Mouse (Mus musculus): Measurements from ENCODE around the gene Acadvl.

The Acadvl gene

DNA sequence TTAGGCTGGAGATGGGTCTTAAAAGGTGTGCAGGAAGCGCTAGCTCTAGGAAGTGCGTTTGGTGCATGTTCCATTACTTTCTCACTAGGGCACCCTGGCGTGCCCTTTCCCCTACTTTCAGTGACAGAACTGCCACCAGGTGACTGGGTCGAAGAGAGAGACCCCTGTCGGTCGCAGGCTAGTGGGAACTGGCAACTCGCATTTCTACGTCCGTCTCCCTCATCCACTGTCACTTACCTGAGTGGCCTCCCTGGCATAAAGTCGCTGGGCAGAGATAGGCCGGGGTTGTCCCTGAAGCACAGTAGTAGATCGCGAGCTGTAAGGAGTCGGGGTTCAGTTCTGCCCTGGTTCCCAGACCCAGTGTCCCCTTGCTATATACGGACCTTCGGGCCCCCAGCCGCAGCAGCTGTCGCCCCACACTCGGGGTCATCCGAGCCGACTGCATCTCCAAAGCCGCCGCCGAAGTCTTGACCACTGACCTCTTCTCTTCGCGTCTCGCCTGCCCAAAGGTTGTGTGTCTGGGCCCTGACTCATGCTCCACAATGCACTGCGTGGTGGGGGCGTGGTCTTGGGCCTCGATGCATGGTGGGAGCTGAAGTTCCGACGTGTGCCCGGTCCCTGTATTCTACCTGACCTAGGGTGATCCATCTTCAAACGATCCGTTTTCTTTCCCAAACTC is at the start of gene Acadvl:
Acadvl (minus strand) TSS at position 532 of the 679 bp plus-strand sequence.
- peak; percentile 93 for DNase-seq

DNA sequence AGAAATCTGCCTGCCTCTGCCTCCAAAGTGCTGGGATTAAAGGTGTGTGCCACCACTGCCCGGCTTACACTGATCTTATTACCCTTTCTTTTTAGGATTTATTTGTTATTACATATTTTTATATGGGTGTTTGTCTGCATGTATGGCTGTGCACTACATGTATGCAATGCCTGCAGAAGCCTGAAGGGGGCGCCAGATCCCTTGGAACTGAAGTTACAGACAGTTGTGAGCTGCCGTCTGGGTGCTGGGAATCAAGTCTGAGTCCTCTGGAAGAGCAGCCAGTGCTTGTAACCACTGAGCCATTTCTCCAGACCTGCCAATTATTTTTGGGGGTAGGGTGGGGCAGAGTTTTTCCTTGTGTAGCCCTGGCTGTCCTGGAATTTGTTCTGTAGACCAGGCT is 47.8 kb upstream of the Acadvl start:
- DNase-seq, result no peak

DNA sequence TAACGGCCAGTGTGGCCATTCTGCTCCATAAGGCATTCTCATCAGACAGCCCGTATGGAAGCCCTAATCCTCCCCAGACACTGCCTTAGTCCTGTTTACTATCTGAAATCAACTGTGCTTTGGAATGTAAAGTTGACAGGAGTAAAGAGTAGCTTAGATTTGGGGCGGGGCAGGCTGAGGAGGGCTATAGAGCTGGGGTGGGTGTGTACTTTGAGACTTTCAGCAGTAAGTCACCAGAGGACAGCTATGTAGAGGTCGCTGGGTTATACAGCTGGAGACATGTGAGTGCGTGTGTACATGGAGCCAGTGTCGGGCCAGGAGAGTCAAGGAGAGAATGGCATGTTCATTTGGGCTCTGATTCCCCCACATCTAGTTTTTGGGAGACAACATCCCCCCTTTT is 44.7 kb upstream of the Acadvl start:
- DNase-seq, result no peak

DNA sequence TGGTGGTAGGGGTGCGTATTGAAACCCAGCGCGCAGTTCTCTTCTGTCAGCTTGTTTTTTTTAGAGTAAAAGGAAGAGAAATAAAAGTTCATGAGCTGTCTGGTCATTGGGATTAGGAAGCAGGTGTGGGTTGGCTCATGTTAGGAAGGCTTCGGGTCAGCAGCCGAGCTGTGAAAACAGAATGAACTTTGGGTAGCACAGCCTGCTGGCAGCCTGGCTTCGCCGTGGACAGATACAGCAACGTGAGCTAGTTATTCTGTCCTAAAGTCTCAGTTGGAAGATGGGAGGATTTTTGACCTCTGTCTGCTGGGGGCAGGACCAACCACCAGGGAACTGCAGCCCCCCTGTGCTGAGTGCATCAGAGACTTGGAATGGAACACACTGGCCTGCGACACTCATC is 42.6 kb upstream of the Acadvl start:
- DNase-seq, result no peak

DNA sequence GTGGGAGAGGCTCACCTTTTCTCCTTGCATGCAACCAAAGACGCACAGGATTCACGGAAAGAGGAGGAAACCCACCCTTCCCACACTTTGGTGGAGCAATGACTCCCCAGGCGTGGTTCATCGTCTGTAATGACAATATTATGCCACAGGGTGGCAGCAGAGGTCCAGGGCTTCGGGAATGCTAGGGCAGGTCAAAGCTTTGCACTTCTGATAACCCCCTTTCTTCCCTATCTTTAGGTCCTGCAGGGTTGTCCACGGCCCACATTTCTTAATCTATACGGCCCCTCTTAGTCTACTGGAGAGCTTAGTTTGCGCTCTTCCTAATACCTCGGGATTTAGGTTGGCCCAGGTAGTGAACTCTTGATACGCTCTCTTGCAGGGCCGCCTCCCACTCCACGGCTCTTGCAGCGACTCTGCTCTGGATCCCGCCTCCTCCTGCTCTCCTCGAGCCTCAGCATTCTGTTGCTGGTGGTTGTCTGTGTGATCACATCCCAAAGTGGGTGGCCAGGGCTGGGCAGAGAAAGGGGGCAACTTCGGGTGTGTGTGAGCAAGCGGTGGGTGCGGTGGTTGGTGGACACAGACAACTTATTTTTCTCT is 40.5 kb upstream of the Acadvl start:
- DNase-seq, result peak; percentile 77

DNA sequence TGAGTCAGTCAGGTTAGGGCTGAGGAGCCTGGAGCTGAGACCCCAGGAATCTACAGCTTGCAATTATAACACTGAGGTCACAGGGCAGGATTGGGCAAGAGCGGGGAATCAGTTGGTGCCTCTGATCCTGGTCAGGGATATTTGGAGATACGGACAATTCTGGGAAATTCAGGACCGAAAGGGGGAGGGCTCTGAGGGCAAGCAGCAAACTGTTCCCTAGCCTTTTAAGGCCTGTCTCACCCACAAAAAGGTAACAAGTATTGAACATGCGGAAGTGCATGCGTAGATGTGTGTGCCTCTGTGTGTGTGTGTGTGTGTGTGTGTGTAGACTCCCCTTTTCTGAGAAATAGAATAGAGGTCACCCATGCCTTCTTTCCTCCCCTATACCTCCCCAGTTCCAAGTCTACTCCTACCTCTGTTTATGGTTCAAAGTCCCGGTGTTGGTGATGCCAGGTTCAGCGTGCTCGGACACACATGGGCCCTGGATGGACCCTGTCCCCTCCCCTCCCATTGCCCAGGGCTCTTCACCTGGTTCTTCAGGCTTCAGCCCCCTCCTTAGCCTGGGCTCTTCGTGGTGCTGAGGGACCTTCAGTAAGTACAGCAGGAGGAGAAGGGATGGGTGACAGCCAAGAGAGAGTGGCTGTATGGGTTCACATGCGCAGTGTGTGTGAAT is 38.8 kb upstream of the Acadvl start, which contains the start of gene Asgr1:
Asgr1 (plus strand) TSS at position 188 of the 673 bp plus-strand sequence.
- no peak for DNase-seq

DNA sequence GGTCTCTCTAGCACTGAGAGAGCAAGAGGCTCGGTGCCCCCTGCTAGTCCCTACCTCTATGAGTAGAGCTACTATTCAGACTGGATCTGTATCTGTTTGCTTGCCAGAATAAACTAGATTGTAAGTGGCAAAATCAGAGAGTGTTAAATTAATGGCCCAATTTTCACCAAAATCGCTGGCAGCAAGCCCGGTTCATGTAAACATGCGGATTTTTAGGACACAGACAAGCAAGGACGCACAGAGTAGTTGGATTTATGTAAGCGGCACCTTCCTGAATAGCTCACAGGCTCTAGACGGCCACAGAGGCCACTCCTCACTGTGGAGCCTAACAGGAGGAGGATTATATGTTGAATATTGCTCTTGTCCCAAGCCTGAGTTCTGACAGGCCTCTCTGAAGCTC is 37.9 kb upstream of the Acadvl start:
- no peak for DNase-seq

DNA sequence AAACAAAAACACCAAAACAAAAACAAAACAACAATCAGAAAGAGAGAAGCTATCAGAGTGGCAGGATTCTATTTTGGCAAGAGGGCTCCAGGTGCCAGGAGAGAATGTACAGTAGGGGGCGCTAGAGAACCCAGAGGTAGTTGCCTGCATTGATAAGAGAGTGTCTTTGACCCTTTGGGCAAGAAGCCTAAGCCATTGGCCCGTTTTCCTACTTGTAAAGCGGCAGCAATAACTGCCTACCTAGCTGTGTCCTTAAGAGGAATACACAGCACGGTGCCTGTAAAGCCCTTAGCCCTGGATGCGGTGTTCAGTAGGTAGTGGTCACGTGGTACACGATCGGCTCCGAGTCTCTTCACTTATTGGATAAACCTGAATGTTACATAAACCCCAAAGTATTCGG is 34.6 kb upstream of the Acadvl start:
- peak; percentile 30 for DNase-seq

DNA sequence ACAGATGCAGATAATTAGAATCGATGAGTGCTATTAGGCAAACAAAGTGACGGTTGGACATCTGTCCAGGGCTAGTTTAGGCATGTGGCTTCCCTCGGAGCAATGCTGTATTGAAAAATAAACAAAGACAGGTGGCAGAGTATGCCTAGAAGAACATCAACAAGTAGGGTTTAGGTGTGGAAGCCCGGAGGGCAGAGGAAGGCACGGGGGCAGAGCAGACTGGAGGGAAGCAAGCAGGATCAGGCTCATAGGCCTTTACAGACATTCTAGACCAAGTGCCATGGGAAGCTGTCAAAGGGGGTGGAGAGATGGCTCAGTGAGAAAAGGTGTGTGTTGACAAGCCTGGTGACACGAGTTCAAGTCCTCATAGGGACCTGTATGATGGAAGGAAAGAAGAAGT is 34.2 kb upstream of the Acadvl start:
- peak; percentile 14 for DNase-seq

DNA sequence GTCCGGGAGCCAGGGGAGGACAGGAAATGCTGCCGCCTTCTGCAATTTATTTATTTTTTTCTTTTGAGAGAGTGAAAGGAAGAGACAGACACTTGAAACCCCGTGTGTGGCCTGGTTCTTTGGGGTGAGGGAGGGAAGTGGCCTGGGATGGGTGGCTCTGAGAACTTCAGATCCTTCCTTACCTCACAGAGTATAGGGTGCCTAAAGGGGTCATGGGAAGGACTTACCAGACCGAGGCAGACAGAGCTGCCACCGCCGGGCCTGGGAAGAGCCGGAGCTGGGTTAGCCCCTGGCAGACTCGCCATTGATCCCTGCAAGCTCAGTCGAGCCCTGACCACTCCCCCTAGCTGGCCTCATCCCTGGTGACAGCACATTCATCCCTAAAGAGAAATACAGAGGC is 30.2 kb upstream of the Acadvl start:
- DNase-seq, result no peak

DNA sequence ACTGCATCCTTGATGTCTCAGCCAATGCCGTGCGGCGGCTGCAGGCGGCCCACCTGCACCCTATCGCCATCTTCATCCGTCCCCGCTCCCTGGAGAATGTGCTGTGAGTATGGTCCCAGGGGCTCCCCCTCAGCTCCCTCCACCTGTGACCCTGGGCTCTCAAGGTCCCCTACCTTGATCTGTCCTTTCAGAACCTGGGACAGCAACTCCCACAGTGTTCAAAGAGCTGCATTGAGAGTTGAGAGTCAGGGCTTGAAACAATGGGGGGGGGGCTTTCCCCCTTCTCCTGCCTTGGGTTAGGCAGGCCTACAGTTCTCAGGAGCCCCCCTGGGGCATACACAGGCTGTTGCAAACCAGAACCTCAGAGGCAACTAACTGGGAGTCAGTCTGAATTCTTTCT is 28.5 kb upstream of the Acadvl start:
- no peak for DNase-seq

DNA sequence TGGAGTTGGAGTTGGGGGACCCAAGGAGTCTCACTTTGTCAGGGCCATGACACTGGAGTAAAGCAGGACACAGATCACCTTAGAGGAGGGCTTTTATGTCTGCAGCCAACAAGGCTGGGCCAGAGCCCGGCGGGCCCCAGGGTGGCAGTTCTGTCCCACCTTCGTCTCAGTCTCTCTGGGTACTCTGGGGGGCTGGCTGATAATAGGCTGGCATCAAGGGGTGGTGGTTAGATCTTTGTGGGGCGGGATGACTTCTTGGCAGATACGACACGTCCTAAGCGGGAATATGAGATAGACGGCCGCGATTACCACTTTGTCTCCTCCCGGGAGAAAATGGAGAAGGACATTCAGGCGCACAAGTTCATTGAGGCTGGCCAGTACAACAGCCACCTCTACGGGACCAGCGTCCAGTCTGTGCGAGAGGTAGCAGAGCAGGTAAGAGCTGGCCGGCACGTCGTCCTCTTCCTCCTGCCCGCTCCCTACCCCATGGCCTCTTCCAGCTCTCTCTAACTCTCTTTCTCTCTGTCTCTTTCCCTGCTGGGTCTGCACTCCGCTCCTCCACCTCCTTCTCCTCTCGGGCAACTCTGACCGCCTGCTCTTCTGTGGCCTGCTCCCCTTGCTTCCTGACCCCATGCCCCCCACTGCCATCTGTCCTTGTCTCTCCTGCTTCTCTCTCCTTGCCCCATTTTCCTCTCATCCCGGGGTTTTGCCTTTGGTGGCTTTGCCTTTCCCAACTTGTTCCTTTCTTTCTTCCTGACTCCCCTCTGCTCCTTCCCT is 27.3 kb upstream of the Acadvl start:
- no peak for DNase-seq

DNA sequence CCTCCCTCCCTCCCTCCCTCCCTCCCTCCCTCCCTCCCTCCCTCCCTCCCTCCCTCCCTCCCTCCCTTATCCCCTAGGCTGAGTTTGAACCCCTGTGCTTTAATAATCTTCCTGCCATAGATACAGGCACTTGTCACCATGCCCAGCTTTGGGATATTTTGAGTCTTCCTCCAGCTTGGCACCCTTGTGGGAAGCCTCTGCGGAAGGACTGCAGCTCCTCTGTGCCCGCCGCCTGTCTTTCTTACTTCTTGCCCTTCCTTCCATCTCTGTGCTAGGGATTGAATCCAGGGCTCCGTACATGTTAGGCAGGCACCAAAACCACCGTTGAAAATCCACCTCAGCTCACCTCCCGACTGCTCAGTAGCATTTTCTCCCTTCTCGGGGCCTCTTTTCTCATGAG is 25.0 kb upstream of the Acadvl start:
- DNase-seq, result no peak

DNA sequence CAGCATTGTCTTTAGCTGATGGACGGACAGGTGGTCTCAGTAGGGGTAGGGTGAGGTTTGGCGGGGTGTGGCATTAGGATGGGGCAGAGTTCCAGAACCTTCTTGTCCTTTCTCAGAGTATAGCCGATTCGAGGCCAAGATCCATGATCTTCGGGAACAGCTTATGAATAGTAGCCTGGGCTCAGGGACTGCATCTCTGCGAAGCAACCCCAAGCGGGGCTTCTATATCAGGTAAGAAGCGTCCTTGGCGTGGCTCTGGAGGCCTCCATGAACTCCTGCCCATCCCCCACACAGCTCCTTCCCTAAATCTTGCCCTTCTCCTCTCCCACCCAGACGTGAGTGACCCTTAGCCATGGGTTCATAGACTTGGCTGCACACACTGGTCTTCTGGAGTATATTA is 24.4 kb upstream of the Acadvl start:
- DNase-seq, result no peak

DNA sequence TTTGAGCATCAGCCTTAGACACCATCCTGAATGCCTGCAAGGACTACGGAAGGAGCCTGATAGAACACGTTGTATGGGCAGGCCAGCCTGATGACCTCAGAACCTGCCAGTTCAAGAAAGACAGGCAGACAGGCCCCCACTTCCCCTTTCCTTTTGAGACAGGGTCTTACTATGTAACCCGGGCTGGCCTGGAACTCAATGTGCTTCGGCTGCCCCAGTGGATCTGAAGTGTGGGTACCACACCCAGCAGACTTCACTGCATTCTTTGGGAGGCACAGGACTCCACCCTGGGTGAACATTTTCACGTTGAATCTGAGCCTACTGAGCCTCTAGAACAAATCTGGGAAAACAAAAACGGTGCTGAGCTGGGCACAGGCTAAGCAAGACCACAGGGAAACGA is 23.0 kb upstream of the Acadvl start:
- no peak for DNase-seq

DNA sequence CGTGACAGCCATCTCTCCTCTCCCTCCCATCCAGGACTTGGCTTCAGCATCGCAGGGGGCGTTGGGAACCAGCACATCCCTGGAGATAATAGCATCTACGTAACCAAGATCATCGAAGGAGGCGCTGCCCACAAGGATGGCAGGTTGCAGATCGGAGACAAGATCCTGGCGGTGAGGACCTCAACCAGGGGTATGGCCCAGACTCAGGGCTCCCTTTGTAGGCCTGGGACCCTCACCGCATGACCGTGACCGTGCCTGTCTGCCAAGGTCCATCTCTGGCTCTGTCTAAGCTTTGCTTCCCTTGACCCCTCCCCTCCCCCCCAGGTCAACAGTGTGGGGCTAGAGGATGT is 16.1 kb upstream of the Acadvl start:
- no peak for DNase-seq

DNA sequence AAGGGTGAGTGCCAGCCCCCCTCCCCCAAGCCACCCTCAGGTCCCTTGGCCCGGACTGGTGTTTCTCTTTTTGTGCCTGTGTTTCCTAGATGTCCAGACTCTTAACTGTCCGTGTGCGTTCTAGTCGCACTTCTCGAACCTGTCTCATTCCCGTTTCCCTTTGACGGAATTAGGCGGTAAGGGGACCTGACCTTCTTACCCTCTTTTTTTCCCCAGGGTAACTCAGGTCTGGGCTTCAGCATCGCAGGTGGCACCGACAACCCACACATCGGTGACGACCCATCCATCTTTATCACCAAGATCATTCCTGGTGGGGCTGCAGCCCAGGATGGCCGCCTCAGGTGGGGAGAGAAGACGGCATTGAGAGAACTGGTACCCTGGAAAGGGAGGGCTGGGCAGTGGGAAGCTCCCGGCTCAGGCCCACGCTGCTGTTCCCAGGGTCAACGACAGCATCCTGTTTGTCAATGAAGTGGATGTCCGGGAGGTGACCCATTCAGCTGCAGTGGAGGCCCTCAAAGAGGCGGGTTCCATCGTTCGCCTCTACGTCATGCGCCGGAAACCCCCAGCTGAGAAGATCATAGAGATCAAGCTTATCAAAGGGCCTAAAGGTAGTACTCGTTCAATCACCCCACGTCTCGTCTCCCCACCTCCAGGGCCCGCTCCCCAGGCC is 15.6 kb upstream of the Acadvl start:
- no peak for DNase-seq

DNA sequence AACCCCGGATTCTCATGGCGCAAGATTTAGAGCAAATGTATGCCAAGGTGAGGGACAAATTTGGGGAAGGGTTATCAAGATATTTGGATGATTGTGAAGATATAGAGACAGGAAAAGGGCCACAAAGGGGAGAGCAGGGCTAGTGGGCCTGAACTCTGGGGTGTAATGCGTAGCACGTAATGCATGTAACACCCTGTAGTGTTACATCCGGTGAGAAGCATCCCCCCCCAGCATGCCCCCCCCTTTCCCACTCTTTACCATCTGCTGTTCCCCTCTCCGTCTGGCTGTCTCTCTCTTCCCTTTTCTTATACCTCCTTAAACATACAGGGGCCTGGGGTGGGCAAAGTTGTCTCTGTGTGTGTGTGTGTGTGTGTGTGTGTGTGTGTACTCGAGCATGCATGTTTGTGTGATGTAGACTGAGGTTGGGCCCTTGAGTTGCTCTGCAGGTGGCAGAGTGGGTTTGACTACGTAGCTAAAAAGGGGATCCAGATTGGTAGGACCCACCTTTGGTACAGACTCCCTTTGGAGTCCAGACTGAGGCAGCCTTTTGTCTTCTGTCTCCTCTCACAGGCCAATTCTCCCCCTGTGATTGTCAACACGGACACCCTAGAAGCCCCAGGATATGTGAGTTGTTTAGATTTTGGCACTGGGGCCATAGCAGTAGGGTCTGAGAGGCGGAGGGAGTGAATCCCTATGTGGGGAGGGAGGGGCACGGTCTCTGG is 14.8 kb upstream of the Acadvl start:
- DNase-seq, result no peak

DNA sequence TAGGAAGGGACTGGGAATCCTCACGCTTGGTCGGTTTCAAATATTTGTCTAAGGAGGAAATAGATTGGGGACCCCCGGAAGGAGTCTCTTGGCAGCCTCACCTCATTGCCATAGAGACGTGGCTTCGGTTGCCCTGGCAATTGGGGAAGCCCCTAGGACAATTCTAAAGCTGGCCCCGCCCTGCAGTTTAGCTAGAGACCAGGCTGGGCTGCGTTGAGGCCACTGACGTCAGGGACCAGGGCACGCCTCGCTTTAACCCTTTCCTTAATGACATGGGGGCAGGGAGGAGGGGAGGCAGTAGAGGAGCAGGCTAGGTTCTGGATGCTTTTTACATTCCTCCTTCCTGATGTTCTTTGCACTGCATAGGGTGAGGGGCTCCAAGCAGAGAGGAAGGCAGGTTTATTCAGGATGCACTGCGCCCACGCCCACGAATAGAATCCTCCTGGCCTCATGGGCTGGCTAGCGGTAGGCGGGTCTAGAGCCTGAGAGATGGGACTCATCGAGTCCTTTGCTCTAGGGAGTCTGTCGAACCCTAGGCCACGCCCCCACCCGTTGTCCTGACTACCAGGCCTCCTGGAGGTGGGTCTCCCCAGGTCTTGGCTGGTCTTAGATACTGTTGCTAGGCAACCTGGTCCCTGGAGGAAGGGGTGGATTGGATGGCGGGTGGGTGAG is 14.1 kb upstream of the Acadvl start:
- peak; percentile 76 for DNase-seq

DNA sequence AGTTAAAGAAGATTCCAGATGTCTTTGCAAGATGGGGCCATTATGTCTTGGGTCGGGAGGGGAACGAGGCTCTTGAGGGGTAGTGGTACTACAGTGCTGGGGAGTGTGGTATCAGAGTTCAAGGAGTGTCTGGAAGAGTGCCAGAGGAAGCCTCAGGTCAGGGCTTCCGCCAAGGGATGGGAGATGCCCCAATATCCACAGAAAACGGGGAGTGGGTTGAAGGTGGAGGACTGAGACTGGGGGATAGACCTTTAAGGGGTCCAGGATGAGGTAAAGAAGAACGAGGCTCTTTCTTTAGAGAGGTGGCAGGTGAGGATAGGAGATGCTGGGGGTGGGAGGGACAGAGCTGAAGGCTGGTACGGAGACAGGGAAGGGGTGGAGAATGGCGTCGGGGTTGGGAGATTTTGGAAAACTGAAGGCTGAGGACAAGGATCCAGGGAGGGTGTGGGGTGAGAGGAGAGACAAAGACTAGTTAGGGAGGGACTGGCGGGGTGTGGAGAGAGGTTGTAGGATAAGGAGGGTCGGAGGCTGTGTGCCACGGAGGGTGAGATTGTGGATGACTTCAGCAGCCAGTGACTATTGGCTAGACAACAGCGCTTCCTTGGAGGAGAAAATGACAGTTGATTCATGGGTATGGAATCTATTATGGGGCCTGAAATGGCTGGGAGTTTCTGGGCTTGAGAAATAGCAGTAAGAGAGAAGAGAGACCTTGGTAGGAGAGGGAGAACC is 13.4 kb upstream of the Acadvl start:
- DNase-seq, result peak; percentile 61

DNA sequence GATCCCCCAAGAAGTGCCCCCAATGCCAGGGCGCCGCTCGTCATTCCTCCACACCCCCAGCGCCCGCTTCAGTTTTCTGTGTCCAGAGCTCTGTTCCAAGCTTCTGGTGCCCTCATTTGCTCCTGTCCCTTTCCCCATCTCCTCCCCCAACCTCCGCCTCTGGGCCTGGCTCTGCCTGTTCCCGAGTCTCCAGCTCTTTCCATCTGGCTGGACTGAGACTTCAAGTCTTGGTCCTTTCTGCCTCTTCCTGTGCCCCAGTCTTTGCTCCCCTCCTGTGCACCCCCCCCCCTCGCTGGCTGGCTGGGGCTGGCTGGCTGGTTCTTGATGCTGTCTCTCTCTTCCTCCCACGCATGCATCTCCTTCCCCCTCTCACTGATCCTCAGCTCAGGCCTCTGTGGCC is 12.2 kb upstream of the Acadvl start:
- peak; percentile 77 for DNase-seq

Data from cerebellum, adult 9-10 months (tissue).